Mouse (Mus musculus): ENCODE data around the gene Tmppe.
A peak's percentile ranks its signal among the peaks of the same experiment; 100 is the strongest.
"Not testable (repeated sequence)": the region's sequence is repeated elsewhere in the genome, so short reads cannot be mapped to it uniquely, and the experiment has no call there.

Gene Tmppe

GRCm38 (mm10) chr9:114400949-114401684 lies at the start of gene Tmppe, which contains the start of gene Glb1:
TSS of gene Tmppe (plus strand) at chr9:114401105.
TSS of gene Glb1 (plus strand) at chr9:114401076.
- peak; percentile 77 to 83 for DNase-seq (ENCODE audit: low spot score in 2 of 2)

DNA sequence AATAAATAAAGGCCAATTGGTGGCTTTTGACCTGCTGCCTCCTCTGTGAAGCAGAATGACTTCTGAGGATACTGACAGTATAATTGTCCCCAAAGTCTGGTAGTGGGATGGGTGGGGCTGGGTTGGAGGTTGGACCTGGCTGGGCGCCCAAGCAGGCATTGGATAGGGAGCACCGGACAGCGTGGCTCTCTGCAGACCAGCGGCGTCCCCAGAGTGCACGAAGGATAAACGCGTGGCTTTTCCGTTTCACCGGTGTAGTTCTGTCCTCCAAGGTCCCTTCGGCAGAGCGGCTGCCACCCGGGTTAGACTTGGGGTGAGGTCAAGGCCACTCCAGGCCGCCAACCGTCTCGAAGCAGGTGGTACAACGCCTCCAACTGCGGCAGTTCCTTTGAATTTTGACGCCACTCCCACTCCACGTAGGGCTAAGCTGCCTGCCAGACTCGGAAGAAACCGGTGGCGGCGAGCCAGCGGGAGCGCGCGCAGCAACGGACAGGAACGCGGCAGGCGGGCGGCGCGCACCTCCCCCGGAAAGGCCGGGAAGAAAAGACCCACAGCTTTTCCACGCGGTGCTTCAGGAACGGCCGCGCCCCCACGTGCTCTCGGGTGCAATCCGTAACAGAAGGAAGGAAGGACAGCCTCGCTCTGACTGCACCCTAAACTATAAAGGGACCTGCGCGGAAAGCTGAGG lies 33.0 kb upstream of the Tmppe start:
- DNase-seq (ENCODE audit: low spot score in 2 of 2) = peak; percentile 48 to 59

DNA sequence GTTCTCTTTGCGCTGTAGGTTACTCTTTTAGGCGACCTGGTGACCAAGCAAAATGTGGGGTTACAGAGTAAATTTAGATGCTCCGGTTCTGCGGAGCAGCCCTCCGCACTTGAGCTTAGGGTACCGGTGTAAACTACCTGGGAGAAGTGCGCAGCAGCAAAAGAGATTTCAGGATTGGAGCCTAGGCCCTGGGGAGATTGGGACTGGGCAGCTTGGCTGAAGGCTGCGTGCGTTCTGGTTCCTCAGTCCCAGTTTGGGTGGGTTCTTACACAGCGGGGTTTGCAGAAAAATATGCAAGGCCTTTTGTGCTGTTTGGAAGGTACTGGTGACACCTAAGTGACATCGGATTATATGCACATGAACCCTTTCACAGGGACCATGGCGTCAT lies 32.4 kb upstream of the Tmppe start:
- no peak for DNase-seq (ENCODE audit: low spot score in 2 of 2)

DNA sequence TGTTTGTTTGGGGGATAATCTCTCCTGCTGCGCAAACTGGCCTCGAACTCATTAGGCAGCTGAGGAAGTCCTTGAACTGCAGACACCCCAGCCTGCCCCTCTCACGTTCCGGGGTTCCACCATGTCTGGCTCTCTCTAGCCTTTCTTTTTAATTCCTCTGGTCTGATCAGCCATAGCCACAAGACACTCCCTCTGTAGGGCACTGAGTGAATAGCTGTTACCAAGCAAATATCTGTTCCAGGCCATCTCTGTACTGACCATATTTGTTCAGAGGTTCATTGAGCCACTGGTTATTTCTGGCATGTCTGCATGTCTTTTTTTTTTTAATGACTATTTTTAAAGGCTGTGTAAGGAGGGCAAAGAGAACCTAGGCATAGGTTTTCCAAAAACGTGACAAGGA lies 31.5 kb upstream of the Tmppe start:
- not testable (repeated sequence) for DNase-seq (ENCODE audit: low spot score in 2 of 2)

DNA sequence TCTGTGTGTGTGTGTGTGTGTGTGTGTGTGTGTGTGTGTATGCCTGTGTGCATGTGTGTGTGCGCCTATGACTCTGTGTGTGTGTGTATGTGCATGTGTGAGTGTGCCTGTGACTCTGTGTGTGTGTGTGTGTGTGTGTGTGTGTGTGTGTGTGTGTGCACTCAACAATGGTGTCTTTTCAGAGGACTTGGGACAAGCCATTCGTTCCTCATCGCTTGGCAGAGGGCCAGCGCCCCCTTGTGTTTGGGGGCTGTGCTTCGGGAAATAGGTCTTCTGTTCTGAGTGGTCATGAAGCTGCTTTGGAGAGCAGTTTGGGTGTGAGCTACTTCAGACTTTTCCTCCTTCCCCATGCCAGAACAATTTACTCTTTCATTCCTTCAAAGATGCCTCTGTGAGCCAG lies 29.2 kb upstream of the Tmppe start:
- peak in 1 of 2 experiments; percentile 62 for DNase-seq (ENCODE audit: low spot score in 2 of 2)

DNA sequence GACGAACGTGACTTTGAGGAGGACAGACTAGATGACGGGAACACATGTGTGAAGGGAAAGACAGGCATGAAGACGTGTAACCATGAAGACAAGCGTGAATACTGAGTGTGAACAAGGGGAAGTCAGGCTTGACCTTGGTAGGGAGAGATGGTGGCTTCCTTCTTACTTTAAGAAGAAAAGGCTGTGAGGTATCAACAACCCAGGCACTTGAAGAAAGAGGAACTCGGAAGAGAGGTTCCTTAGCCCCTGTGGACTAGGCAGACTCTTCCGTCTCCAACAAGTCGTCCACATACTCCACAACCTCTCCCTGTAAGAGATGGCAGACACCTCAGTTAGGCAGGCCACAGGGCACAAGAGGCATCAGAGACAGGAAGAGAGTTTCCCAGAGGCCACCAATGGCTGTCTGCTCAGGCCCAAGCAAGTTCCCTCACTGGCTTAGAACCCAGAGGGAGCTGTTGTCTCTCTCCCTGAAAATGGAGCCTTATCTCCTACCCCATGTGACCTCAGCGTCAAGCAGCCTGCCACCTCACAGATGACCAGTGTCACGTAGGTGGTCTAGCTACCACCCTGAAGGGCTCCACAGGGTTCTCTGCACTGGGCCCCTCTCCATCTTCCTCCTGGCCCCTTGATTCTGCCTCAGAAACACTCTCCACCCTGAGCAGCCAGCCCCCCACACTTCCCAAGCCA lies 25.5 kb upstream of the Tmppe start:
- no peak for DNase-seq (ENCODE audit: low spot score in 2 of 2)

DNA sequence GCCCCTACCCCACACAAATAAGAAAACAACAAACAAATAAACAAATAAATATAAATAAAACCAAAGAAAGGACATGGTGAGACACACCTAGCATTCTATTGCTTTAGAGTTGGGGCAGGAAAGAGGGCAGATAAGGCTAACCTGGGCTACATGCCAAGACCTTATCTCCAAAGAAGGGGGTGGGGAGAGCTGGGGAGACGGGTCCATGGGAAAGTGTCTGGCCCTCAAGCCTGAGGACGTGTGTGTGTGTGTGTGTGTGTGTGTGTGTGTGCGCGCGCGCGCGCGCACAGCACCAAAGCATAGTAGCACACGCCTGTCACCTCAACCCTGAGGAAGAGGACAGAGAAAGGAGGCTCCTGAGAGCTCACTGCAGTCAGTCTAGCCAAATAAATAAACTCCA lies 23.7 kb upstream of the Tmppe start:
- no peak for DNase-seq (ENCODE audit: low spot score in 2 of 2)

- DNase-seq (ENCODE audit: low spot score in 2 of 2) = no peak
These were observed 21.0 kb upstream of the Tmppe start for GRCm38 (mm10) chr9:114379871-114380270.

- peak in 1 of 2 experiments; percentile 45 for DNase-seq (ENCODE audit: low spot score in 2 of 2)
These were observed 19.8 kb upstream of the Tmppe start for GRCm38 (mm10) chr9:114380881-114381733.

DNA sequence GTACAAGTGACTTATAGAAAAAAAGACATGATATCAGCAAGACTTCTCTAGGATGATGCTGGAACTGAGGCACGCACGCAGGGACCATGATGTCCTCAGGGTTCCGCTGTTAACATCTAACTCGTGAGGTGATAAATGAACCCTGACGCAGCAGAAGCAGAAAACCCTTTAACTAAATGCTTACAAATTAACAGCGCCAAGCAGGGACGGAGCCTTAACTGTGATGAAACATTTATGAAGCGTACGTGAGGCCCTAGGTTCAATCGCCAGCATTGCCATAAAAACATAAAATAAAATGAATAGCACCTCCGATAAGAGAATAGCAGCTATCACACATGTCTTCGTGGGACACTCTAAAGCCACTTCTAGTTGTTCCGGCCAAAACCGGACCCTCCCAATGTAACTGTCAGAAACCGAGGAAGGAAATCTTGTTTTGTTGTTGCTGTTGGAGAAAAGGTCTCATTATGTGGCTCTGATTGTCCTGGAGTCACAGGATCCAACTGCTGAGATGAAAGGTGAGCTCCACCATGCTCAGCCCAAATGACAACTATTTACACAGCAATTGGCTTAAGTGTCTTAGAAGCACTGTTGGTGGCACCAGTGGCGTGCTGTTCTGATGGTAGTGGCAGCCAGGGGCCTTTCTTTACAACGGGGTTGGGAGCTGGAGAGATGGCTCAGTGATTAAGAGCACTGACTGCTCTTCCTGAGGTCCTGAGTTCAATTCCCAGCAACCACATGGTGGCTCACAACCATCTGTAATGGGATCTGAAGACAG lies 17.8 kb upstream of the Tmppe start:
- no peak for DNase-seq (ENCODE audit: low spot score in 2 of 2)

- DNase-seq (ENCODE audit: low spot score in 2 of 2) = no peak
These were observed 16.2 kb upstream of the Tmppe start for GRCm38 (mm10) chr9:114384691-114385090.

- no peak for DNase-seq (ENCODE audit: low spot score in 2 of 2)
These were observed 15.7 kb upstream of the Tmppe start for GRCm38 (mm10) chr9:114385160-114385559.

GRCm38 (mm10) chr9:114387086-114387485 lies 13.8 kb upstream of the Tmppe start:
- DNase-seq (ENCODE audit: low spot score in 2 of 2) = no peak

GRCm38 (mm10) chr9:114388288-114388687 lies 12.6 kb upstream of the Tmppe start:
- no peak for DNase-seq (ENCODE audit: low spot score in 2 of 2)

DNA sequence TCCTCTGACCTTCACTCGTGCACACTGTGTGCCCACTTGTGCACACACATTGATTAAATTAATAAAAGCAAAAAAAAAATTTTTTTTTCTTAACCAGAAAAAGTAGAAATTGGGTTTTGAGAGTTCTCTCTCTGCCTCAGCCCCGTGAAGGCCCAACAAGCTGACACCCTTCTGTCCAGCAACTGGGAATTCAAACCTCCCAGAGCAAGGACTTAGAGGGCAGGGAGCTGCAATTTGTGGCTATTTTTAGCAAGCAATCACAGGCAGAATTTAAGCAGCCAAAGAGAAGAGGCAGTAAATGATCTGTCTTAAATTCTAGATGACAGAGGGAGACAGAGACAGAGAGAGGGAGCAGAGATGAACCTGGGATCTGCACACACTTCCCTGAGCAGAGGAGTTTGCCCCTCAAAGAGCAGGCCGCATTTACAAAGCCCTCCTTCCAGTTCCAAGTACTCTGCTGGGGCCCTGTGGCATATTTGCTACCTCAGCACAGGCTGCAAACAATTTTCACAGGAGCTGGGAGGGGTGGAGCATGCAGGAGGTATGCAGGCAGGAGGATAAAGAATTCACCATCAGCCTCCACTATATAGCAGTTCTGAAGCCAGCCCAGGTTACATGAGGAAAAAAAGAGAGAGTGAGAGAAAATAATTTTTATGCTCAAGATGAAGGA lies 12.1 kb upstream of the Tmppe start:
- no peak for DNase-seq (ENCODE audit: low spot score in 2 of 2)

GRCm38 (mm10) chr9:114389371-114389904 lies 11.5 kb upstream of the Tmppe start:
- no peak for DNase-seq (ENCODE audit: low spot score in 2 of 2)

GRCm38 (mm10) chr9:114389905-114390748 lies 10.8 kb upstream of the Tmppe start, which contains the start of gene Crtap:
TSS of gene Crtap (minus strand) at chr9:114390675.
- peak; percentile 42 to 66 for DNase-seq (ENCODE audit: low spot score in 2 of 2)

DNA sequence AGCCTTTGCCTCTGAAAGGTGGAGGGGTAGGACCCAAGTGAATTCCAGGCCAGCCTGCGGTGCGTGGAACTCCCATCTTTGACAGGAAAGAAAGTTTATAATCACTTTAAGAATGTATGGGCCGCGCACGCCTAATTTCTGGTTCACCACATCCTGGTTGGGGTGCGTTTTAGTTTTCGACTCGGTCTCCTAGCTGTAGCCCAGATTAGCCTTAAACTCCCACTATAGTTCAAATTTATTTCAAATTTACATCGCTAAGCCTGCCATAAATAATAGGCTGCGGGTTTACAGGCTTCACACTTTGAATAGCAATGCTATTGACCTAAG lies 10.2 kb upstream of the Tmppe start:
- DNase-seq (ENCODE audit: low spot score in 2 of 2) = no peak

DNA sequence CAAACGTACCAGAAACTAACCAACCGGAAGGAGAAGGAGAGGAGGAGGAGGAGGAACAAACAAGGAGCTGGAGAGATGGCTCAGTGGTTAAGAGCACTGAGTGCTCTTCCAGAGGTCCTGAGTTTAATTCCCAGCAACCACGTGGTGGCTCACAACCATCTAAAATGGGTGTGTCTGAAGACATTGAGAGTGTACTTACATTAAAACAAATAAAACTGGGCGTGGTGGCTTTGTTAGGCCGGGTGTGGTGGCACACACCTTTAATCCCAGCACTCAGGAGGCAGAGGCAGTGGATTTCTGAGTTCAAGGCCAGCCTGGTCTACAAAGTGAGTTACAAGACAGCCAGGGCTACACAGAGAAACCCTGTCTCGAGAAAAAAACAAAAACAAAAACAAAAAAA lies 6.8 kb upstream of the Tmppe start:
- DNase-seq (ENCODE audit: low spot score in 2 of 2) = not testable (repeated sequence)
